Comparison of ENCODE assay signal across 8 mouse cellular contexts in genomic region chr4:148890442-148890841, GRCm38 (mm10).
DNase-seq lines count a peak whose midpoint lies in the region; ATAC-seq lines count a peak whose summit lies in the region.

No protein-coding gene starts in this region.

- no peak for DNase-seq in liver, embryonic 11.5 days (ENCODE audit: low spot score)
- DNase-seq in liver, result no peak
- no peak for DNase-seq in thymus, postnatal 36 days
- DNase-seq in ovary, postnatal 14 days (ENCODE audit: low spot score), result no peak
- DNase-seq in left cerebral cortex, postnatal 4 days, result no peak

- H3K9ac ChIP-seq in liver, embryonic 11.5 days (ENCODE audit: low read depth, low read length), result no peak overlapping the region
- H3K9ac ChIP-seq in forebrain, embryonic 12.5 days, result peak overlapping the region; percentile 58; the same call in 1 of the 2 replicates
- H3K9ac ChIP-seq in intestine, embryonic 16.5 days (ENCODE audit: low read depth, low read length), result no peak overlapping the region
- no peak overlapping the region; the same call in 1 of the 2 replicates for H3K9ac ChIP-seq in neural tube, embryonic 14.5 days (replicated peaks; ENCODE audit: low read depth, low read length)

- no peaks in the 10 kb centered on the region for H3K9me3 ChIP-seq in liver, embryonic 11.5 days (ENCODE audit: control insufficient read depth, low read length)
- H3K9me3 ChIP-seq in forebrain, embryonic 12.5 days, result no peaks in the 10 kb centered on the region
- no peaks in the 10 kb centered on the region for H3K9me3 ChIP-seq in intestine, embryonic 16.5 days (ENCODE audit: control insufficient read depth, low read length)
- H3K9me3 ChIP-seq in neural tube, embryonic 14.5 days (ENCODE audit: control insufficient read depth, low read length), result no peaks in the 10 kb centered on the region

- WGBS in liver, embryonic 11.5 days, result 52% methylated on average over 8 of the region's 8 CpGs
- WGBS in forebrain, embryonic 12.5 days, result 55% methylated on average over 8 of the region's 8 CpGs
- 65% methylated on average over 8 of the region's 8 CpGs for WGBS in intestine, embryonic 16.5 days
- 46% methylated on average over 8 of the region's 8 CpGs for WGBS in neural tube, embryonic 14.5 days

- no peak overlapping the region for H3K27ac ChIP-seq in liver, embryonic 11.5 days (ENCODE audit: low read depth, low read length)
- peak overlapping the region; percentile 81 for H3K27ac ChIP-seq in forebrain, embryonic 12.5 days
- H3K27ac ChIP-seq in intestine, embryonic 16.5 days (ENCODE audit: low read length), result no peak overlapping the region
- H3K27ac ChIP-seq in neural tube, embryonic 14.5 days (ENCODE audit: low read depth, low read length), result no peak overlapping the region

- H3K4me1 ChIP-seq in liver, embryonic 11.5 days (replicated peaks; ENCODE audit: control insufficient read depth, insufficient read depth, low read length), result peaks cover 4% of the 10 kb centered on the region
- peaks cover 83% of the 10 kb centered on the region for H3K4me1 ChIP-seq in forebrain, embryonic 12.5 days
- H3K4me1 ChIP-seq in intestine, embryonic 16.5 days (ENCODE audit: control insufficient read depth, insufficient read depth, low read length), result peaks cover 9% of the 10 kb centered on the region
- peaks cover 21% of the 10 kb centered on the region for H3K4me1 ChIP-seq in neural tube, embryonic 14.5 days (ENCODE audit: control insufficient read depth, insufficient read depth, low read length)

- H3K4me3 ChIP-seq in liver, embryonic 11.5 days (ENCODE audit: low read depth, low read length), result no peak overlapping the region
- H3K4me3 ChIP-seq in forebrain, embryonic 12.5 days (replicated peaks), result no peak overlapping the region; the same call in 1 of the 2 replicates
- no peak overlapping the region for H3K4me3 ChIP-seq in intestine, embryonic 16.5 days (ENCODE audit: low read length)
- H3K4me3 ChIP-seq in neural tube, embryonic 14.5 days (ENCODE audit: low read depth, low read length), result no peak overlapping the region

- no peaks in the 10 kb centered on the region for H3K36me3 ChIP-seq in liver, embryonic 11.5 days (ENCODE audit: control insufficient read depth, insufficient read depth, low read length)
- H3K36me3 ChIP-seq in forebrain, embryonic 12.5 days (replicated peaks), result no peaks in the 10 kb centered on the region
- H3K36me3 ChIP-seq in intestine, embryonic 16.5 days (ENCODE audit: control insufficient read depth, insufficient read depth, low read length), result no peaks in the 10 kb centered on the region
- no peaks in the 10 kb centered on the region for H3K36me3 ChIP-seq in neural tube, embryonic 14.5 days (ENCODE audit: control insufficient read depth, insufficient read depth, low read length)

- H3K4me2 ChIP-seq in liver, embryonic 11.5 days, result peak overlapping the region; percentile 66; the same call in 1 of the 2 replicates
- peak overlapping the region; percentile 60 for H3K4me2 ChIP-seq in forebrain, embryonic 12.5 days
- H3K4me2 ChIP-seq in intestine, embryonic 16.5 days (ENCODE audit: low read depth, low read length), result peak overlapping the region; percentile 78; the same call in 1 of the 2 replicates
- H3K4me2 ChIP-seq in neural tube, embryonic 14.5 days (ENCODE audit: low read depth, low read length), result peak overlapping the region; percentile 51; the same call in 1 of the 2 replicates

- H3K27me3 ChIP-seq in liver, embryonic 11.5 days (replicated peaks; ENCODE audit: control insufficient read depth, insufficient read depth, low read length), result peaks cover 77% of the 10 kb centered on the region
- H3K27me3 ChIP-seq in forebrain, embryonic 12.5 days, result peaks cover 81% of the 10 kb centered on the region
- peaks cover 15% of the 10 kb centered on the region; the same call in 1 of the 2 replicates for H3K27me3 ChIP-seq in intestine, embryonic 16.5 days (replicated peaks; ENCODE audit: control insufficient read depth, insufficient read depth, low read length)
- peaks cover 11% of the 10 kb centered on the region for H3K27me3 ChIP-seq in neural tube, embryonic 14.5 days (ENCODE audit: control insufficient read depth, insufficient read depth, low read length)

- intact Hi-C loops in left cerebral cortex, postnatal 4 days (cut with DNase I), result no loop called here

- no peak for ATAC-seq in liver, embryonic 11.5 days (replicated peaks; ENCODE audit: low FRiP score)
- ATAC-seq in forebrain, embryonic 12.5 days (ENCODE audit: low FRiP score), result no peak
- ATAC-seq in intestine, embryonic 16.5 days, result no peak
- ATAC-seq in neural tube, embryonic 14.5 days (ENCODE audit: low read depth), result no peak
